Mouse (Mus musculus): Measurements from ENCODE around the gene Apom. TPM values are rescaled to one million over a fixed set of nuclear protein-coding genes. Genes with fewer than 3 reads are reported as not detected.

Gene Apom
- total RNA-seq, 4 experiments from 2014 or later, result not detected

DNA sequence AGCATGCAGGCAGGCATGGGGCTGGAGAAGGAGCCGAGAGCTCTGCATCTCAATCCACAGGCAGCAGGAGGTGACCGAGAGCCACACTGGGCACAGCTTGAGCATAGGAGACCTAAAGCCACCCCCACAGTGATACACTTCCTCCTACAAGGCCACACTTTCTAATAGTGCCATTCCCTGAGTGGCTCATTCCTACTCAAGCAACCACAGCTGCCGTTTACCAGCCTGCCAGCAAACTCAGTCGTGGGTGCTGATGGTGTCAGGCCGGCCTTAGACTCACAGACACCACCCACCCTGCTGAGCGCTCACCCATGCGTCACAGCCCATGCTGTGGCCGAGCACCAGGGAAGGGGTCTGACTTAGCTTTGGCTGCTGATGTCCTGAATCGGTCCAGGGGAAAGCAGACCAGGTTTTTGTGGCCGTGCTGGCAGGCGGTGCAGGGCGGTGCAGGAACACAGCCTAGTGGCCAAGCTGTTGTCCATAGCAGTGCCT lies 34.6 kb downstream of the Apom start:
- peak in 1 of 2 experiments; percentile 76 for DNase-seq (ENCODE audit: low spot score in 2 of 2)

DNA sequence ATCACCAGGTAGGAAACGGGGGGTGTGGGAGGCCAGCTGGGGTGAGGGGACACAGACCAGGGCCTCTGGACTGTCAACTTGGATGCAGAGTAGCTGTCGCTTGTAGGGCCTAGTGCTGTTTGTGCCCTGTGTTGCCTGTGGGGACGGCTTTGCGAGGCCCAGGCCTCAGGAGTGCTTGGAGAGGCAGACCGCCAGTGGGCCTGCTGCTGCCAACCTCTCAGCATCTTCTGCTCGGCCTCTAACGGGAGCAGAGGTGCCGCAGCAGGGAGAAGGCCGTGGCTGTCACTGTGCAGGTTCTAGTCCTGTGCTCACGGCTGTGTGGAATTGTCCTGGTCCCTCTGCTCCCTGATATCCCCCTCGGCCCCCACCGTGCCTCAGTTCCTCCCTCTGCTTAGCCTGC lies 35.3 kb downstream of the Apom start:
- DNase-seq (ENCODE audit: low spot score in 2 of 2), result no peak

GRCm38 (mm10) chr17:35094475-35095365 lies 37.1 kb downstream of the Apom start:
- DNase-seq (ENCODE audit: low spot score in 2 of 2), result no peak

DNA sequence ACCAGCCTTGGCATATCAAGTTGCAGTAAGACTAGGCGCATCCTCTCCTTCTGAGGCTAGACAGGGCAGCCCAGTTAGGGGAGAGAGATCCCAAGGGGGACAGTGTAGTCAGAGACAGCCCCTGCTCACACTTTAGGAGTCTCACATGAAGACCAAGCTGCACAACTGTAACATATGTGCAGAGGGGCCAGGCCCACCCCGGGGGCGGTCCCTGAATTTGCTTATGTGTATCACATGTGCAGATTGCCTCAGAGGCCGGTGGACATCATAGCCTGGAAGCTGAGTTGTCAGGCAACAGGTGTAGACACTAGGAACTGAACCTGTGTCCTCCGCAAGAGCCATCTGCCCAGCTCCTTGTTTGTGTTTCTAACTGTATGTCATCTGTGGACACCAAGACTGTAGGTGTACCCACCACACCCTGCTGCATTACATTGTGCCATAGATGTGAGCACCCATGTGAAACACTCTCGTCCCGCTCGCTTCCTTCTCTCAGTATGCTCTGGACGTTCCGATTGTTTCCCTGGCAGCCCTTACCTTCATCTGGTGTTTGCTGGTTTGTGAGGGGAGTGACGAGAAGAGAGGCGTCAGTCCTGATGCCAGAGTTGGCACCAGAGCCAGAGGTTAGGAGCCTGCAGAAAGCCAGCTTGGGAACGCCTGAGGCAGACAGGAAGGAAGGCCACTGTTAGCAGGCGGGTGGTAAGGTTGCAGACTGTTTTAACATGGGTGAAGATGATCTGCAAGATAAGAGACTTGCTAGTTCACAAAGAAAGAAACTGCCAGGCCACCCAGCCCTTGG lies 39.2 kb downstream of the Apom start:
- no peak for DNase-seq (ENCODE audit: low spot score in 2 of 2)

- DNase-seq (ENCODE audit: low spot score in 2 of 2), result no peak
Measured at GRCm38 (mm10) chr17:35090166-35090932, 41.5 kb downstream of the Apom start.

DNA sequence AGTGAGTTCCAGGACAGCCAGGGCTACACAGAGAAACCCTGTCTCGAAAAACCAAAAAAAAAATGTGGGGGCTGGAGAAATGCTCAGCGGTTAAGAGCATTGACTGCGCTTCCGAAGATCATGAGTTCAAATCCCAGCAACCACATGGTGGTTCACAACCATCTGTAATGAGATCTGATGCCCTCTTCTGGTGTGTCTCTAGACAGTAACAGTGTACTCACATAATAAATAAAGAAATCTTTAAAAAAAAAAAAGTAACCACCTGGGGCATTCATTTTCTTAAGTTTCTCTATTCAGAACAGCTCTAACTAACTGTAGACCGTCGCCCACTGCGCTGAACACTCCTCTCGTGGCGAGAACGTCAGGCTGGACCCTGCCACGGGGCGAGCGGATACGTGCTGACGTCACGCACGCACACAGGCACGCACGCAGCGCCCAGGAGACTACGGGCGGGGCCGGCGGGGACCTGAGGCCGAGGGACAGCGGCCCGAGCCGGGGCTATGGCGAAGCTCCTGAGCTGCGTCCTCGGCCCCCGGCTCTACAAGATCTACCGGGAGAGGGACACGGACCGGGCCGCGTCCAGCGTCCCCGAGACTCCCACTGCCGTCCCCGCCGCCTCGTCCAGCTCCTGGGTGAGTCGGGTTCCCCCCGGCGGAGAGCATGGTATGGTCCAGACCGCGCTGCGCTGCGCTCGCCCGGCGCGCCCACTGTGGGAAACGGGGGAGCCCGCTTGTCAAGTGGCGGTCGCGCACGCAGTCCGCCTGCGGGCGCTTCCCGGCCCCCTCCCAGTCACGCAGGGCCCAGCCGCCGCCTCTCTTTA lies 42.8 kb downstream of the Apom start, which contains the start of gene Abhd16a:
Gene Abhd16a (plus strand): TSS at position 439 of the 820 bp plus-strand sequence.
- DNase-seq (ENCODE audit: low spot score in 2 of 2), result peak; percentile 93

- DNase-seq (ENCODE audit: low spot score in 2 of 2), result no peak
Measured at GRCm38 (mm10) chr17:35088151-35088550, 43.7 kb downstream of the Apom start.

DNA sequence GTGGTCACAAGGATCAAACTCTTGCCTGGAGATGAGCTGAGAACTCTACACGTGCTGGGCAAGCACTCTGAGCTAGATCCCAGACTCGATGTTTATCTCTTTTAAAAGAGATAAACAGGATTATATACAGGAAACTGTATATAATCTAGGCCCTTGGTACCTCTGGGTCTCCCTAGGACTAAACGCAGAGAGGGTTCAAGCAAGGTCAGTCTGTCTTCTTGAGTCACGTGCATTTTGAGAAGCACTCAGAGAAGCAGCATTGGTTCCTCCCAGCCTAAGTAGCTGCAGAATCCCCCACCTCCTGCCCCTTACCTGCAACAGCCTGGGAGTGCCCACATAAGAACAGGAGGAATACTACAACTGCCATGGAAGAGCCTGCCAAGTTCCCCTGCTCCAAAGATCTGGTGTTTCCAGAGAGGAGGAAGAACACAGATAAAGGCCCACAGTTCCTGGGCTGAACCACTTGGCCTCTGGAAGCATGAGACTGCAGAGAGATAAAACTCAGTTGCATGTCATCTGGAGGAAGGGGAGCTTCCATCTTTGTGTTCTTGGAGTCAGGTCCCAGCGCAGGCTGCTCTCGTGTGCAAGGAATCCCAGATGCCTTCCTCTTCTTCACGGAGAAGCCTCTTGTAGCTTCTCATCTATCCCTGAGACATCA lies 46.5 kb downstream of the Apom start, which contains the start of gene Ly6g6f:
Gene Ly6g6f (minus strand): TSS at position 403 of the 658 bp plus-strand sequence.
- DNase-seq (ENCODE audit: low spot score in 2 of 2), result no peak

- no peak for DNase-seq (ENCODE audit: low spot score in 2 of 2)
Measured at GRCm38 (mm10) chr17:35083929-35084497, 47.8 kb downstream of the Apom start.

DNA sequence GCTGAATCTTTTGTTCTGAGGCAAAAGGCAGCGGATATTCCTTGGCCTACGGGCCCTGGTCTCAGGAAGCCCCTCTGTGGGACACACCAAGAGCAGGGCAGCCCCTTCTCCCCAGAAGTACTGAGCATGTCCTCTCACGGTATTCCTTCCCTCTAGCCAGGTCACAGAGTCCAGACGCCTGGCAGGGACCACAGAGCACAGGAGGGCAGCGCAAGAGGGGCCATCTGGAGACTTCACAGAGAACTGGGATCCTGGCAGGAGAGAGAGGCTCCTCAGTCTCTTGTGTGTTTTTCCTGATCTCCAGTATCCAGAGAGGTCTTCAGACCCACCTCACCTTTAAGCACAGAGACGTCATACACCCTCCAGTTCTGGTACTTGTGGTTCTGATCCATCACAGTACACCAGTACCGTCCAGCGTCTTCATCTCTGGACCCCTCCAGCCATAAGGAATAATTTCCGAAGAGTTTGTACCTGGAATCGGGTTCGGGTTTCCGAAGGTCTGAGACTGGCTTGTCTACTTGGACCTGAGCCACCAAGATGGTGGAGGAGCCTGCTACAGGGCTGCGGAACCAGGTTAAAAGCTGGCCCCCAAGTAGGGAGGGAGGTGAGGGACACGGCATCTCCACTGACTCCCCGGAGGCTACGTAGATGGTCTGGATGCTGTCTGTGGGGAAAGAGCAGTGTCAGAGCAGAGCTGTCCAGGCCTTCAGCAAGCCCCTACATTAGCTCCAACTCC lies 48.8 kb downstream of the Apom start:
- no peak for DNase-seq (ENCODE audit: low spot score in 2 of 2)

DNA sequence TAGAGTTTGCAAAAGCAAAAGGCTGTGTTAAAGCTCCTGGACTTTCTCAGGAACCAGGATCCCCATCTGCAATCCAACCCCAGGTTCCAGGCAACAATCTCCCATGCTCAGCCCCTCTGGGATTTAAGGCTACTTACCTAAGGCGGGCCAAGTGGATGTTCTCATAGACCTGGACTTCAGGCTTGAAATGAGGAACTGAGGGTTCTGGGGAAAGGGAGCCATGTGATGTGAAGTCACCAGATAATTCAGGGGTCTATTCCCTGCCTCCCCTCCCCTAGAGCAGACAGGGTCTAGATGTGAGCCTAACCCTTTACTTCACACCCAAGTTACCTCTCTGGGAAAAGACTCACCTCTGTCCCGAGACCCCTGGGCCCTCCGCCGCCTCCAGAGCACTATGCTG lies 51.1 kb downstream of the Apom start:
- no peak for DNase-seq (ENCODE audit: low spot score in 2 of 2)

DNA sequence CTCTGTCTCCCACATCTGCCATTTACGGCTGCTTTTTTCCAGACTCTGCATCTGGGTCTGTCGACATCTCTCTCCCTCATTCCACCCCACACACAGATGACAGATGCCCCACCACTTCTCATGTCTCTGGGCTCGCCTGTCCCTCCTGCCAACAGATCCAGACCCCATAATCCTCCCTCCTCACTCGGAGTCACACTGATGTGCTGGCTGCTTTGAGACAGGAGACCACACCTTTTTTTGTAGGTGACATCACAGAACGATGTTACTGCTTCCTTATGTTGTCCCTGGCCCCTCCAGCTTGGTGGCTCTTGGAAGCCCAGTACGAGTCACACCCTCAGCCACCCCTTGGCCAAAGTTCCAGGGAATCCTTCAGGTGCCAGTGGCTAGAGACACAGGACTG lies 51.6 kb downstream of the Apom start:
- no peak for DNase-seq (ENCODE audit: low spot score in 2 of 2)

DNA sequence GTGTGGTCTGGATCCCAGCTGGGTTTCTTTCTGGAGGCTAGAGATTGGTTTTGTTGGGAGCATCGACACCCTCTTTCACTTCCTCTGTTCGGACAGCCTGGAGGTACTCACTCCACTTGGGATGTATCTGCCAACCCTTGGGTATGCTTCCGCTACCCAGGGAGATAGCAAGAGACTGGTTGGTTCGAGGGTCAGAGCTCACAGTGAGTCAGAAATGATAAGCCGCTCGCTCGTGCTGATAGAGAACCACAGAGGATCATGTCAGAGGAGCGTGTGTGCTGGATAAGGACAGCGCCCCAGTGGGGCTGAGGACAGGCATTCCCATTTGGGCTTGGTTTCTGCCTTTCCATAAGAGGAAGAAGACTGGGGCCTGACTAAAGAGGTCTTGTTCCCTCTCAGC lies 52.1 kb downstream of the Apom start:
- no peak for DNase-seq (ENCODE audit: low spot score in 2 of 2)

Other genes starting within 250 kb of the Apom start
- 1 to 10 TPM; 1.6 to 5.9 (median 4.0) TPM for gene C2, start 233.8 kb downstream of the Apom start, total RNA-seq (2022)
- gene Ehmt2, start 233.6 kb downstream of the Apom start, total RNA-seq (2022), result 100 to 1,000 TPM; 182 to 191 (median 185) TPM
- under 1 TPM; 0.33 to 0.66 (median 0.51) TPM for gene Slc44a4, start 217.6 kb downstream of the Apom start, total RNA-seq (2022)
- 10 to 100 TPM; 40.1 to 44.4 (median 42.7) TPM for gene Neu1, start 200.8 kb downstream of the Apom start, total RNA-seq (2022)
- 10 to 100 TPM in 2 of 4 experiments, 1 to 10 TPM in 2; 6.9 to 13.1 (median 10.4) TPM for gene Hspa1b, start 172.8 kb downstream of the Apom start, total RNA-seq (2022)
- not detected for gene Gm20481, start 162.1 kb downstream of the Apom start, total RNA-seq (2022)
- 10 to 100 TPM; 11.9 to 17.5 (median 13.7) TPM for gene Hspa1a, start 159.9 kb downstream of the Apom start, total RNA-seq (2022)
- gene Hspa1l, start 159.3 kb downstream of the Apom start, total RNA-seq (2022), result under 1 TPM; 0.24 to 0.72 (median 0.58) TPM
- 10 to 100 TPM; 14.1 to 22.5 (median 17.3) TPM for gene Lsm2, start 150.2 kb downstream of the Apom start, total RNA-seq (2022)
- 10 to 100 TPM; 43.5 to 53.0 (median 48.2) TPM for gene Vars, start 131.1 kb downstream of the Apom start, total RNA-seq (2022)
- gene Vwa7, start 115.5 kb downstream of the Apom start, total RNA-seq (2022), result 1 to 10 TPM in 3 of 4 experiments, under 1 TPM in 1; 0.95 to 1.5 (median 1.3) TPM
- under 1 TPM in 2 of 4 experiments, not detected in 2; 0.59 to 0.67 TPM for gene Sapcd1, start 104.0 kb downstream of the Apom start, total RNA-seq (2022)
- 1 to 10 TPM in 1 of 4 experiments, under 1 TPM in 2, not detected in 1; 0.34 to 1.2 (median 0.78) TPM for gene Msh5, start 85.3 kb downstream of the Apom start, total RNA-seq (2022)
- 10 to 100 TPM; 10.2 to 18.3 (median 11.8) TPM for gene Clic1, start 82.1 kb downstream of the Apom start, total RNA-seq (2022)
- gene Ddah2, start 73.0 kb downstream of the Apom start, total RNA-seq (2022), result 10 to 100 TPM; 13.1 to 20.2 (median 14.8) TPM
- gene Ly6g6c, start 66.7 kb downstream of the Apom start, total RNA-seq (2022), result not detected
- gene Mpig6b, start 65.9 kb downstream of the Apom start, total RNA-seq (2022), result under 1 TPM in 1 of 4 experiments, not detected in 3; 0.15 TPM
- gene Ly6g6e, start 55.1 kb downstream of the Apom start, total RNA-seq (2022), result 1 to 10 TPM; 3.7 to 4.9 (median 4.0) TPM
- gene Ly6g6d, start 54.0 kb downstream of the Apom start, total RNA-seq (2022), result 1 to 10 TPM in 3 of 4 experiments, under 1 TPM in 1; 0.70 to 1.8 (median 1.3) TPM
- under 1 TPM in 2 of 4 experiments, not detected in 2; 0.50 to 0.54 TPM for gene Ly6g6f, start 46.4 kb downstream of the Apom start, total RNA-seq (2022)
- gene Abhd16a, start 42.8 kb downstream of the Apom start, total RNA-seq (2022), result 100 to 1,000 TPM; 117 to 125 (median 121) TPM
- gene Ly6g5c, start 23.8 kb downstream of the Apom start, total RNA-seq (2022), result not detected
- gene Ly6g5b, start 16.6 kb downstream of the Apom start, total RNA-seq (2022), result under 1 TPM; 0.32 to 1.00 (median 0.46) TPM
- 10 to 100 TPM; 19.7 to 24.5 (median 22.8) TPM for gene Gpank1, start 10.6 kb downstream of the Apom start, total RNA-seq (2022)
- gene Csnk2b, start 10.0 kb downstream of the Apom start, total RNA-seq (2022), result 100 to 1,000 TPM; 188 to 228 (median 194) TPM
- 10 to 100 TPM; 25.6 to 34.3 (median 30.1) TPM for gene D17H6S53E, start 5.7 kb downstream of the Apom start, total RNA-seq (2022)
- gene Bag6, start 3.1 kb upstream of the Apom start, total RNA-seq (2022), result 100 to 1,000 TPM; 263 to 306 (median 290) TPM
- 100 to 1,000 TPM; 272 to 295 (median 280) TPM for gene Prrc2a, start 32.8 kb upstream of the Apom start, total RNA-seq (2022)
- gene Aif1, start 44.0 kb upstream of the Apom start, total RNA-seq (2022), result 10 to 100 TPM; 11.2 to 30.3 (median 17.4) TPM
- 10 to 100 TPM in 1 of 4 experiments, 1 to 10 TPM in 3; 6.5 to 10.1 (median 7.9) TPM for gene Lst1, start 56.4 kb upstream of the Apom start, total RNA-seq (2022)
- 1 to 10 TPM in 3 of 4 experiments, not detected in 1; 1.0 to 1.6 (median 1.2) TPM for gene Ltb, start 62.4 kb upstream of the Apom start, total RNA-seq (2022)
- under 1 TPM in 1 of 4 experiments, not detected in 3; 0.39 TPM for gene Tnf, start 70.0 kb upstream of the Apom start, total RNA-seq (2022)
- gene Lta, start 73.3 kb upstream of the Apom start, total RNA-seq (2022), result 1 to 10 TPM in 1 of 4 experiments, under 1 TPM in 3; 0.28 to 1.2 (median 0.58) TPM
- gene Gm16181, start 88.8 kb upstream of the Apom start, total RNA-seq (2022), result not detected
- gene Atp6v1g2, start 101.6 kb upstream of the Apom start, total RNA-seq (2022), result 100 to 1,000 TPM; 552 to 589 (median 575) TPM
- gene Nfkbil1, start 103.7 kb upstream of the Apom start, total RNA-seq (2022), result 10 to 100 TPM; 14.1 to 18.8 (median 17.1) TPM
- gene Ddx39b, start 109.7 kb upstream of the Apom start, total RNA-seq (2022), result 100 to 1,000 TPM; 175 to 212 (median 200) TPM
- 10 to 100 TPM; 29.5 to 72.8 (median 47.5) TPM for gene H2-D1, start 130.7 kb upstream of the Apom start, total RNA-seq (2022)
- gene H2-Q1, start 188.4 kb upstream of the Apom start, total RNA-seq (2022), result 1 to 10 TPM in 3 of 4 experiments, under 1 TPM in 1; 0.67 to 2.3 (median 1.4) TPM
- gene H2-Q2, start 210.2 kb upstream of the Apom start, total RNA-seq (2022), result 1 to 10 TPM in 2 of 4 experiments, under 1 TPM in 2; 0.34 to 1.3 (median 0.94) TPM
- 1 to 10 TPM; 2.5 to 7.0 (median 4.7) TPM for gene H2-Q4, start 247.6 kb upstream of the Apom start, total RNA-seq (2022)